Mouse (Mus musculus): ENCODE results near the gene Tead2. TPM values are rescaled to one million over a fixed set of nuclear protein-coding genes. Genes with fewer than 3 reads are reported as not detected.
A peak's percentile ranks its signal among the peaks of the same experiment; 100 is the strongest.
"Not testable (repeated sequence)": the region's sequence is repeated elsewhere in the genome, so short reads cannot be mapped to it uniquely, and the experiment has no call there.

Gene Tead2
- polyA plus RNA-seq, 1 experiment, result 147 TPM

- no peaks in the 10 kb centered on the region for H3K27me3 ChIP-seq (ENCODE audit: control insufficient read depth, insufficient read depth, low read length, poor library complexity, severe bottlenecking)
- peak overlapping the region; percentile 10; the same call in 1 of the 2 replicates for H3K27ac ChIP-seq (ENCODE audit: insufficient read depth, low read length)
- H3K4me3 ChIP-seq (ENCODE audit: low read depth, low read length), result peak overlapping the region; percentile 12
- H3K36me3 ChIP-seq (ENCODE audit: control insufficient read depth, insufficient read depth, low read length, poor library complexity, severe bottlenecking), result no peaks in the 10 kb centered on the region
- TF ChIP-seq POLR2A (IDR thresholded peaks at IDR 0.05; ENCODE audit: insufficient read depth, low read length) (no peak), CTCF (IDR thresholded peaks at IDR 0.05; ENCODE audit: low read depth, low read length) (no peak), EP300 (IDR thresholded peaks at IDR 0.05; ENCODE audit: insufficient read depth, low read depth, low read length) (no peak)
- H3K4me1 ChIP-seq (ENCODE audit: control insufficient read depth, insufficient read depth, low read length), result peaks cover 2% of the 10 kb centered on the region
- H3K9ac ChIP-seq (ENCODE audit: low read depth, poor library complexity, severe bottlenecking), result peak overlapping the region; percentile 42
- H3K9me3 ChIP-seq (replicated peaks; ENCODE audit: control insufficient read depth, insufficient read depth, low read length, poor library complexity, severe bottlenecking), result no peaks in the 10 kb centered on the region
Measured at GRCm38 (mm10) chr7:45241389-45241749, 25.8 kb downstream of the Tead2 start.

- Histone ChIP-seq H3K27me3 (ENCODE audit: control insufficient read depth, insufficient read depth, low read length, poor library complexity, severe bottlenecking) (no peaks in the 10 kb centered on the region), H3K9me3 (replicated peaks; ENCODE audit: control insufficient read depth, insufficient read depth, low read length, poor library complexity, severe bottlenecking) (no peaks in the 10 kb centered on the region), H3K9ac (ENCODE audit: low read depth, poor library complexity, severe bottlenecking) (no peak overlapping the region), H3K4me3 (ENCODE audit: low read depth, low read length) (no peak overlapping the region), H3K36me3 (ENCODE audit: control insufficient read depth, insufficient read depth, low read length, poor library complexity, severe bottlenecking) (no peaks in the 10 kb centered on the region), H3K4me1 (ENCODE audit: control insufficient read depth, insufficient read depth, low read length) (no peaks in the 10 kb centered on the region), H3K27ac (ENCODE audit: insufficient read depth, low read length) (no peak overlapping the region)
- TF ChIP-seq CTCF (IDR thresholded peaks at IDR 0.05; ENCODE audit: low read depth, low read length) (peak; percentile 7), EP300 (IDR thresholded peaks at IDR 0.05; ENCODE audit: insufficient read depth, low read depth, low read length) (no peak)
Measured at GRCm38 (mm10) chr7:45247666-45248065, 32.1 kb downstream of the Tead2 start.

- Histone ChIP-seq H3K4me3 (ENCODE audit: low read depth, low read length) (no peak overlapping the region), H3K9ac (ENCODE audit: low read depth, poor library complexity, severe bottlenecking) (no peak overlapping the region), H3K4me1 (ENCODE audit: control insufficient read depth, insufficient read depth, low read length) (no peaks in the 10 kb centered on the region), H3K36me3 (ENCODE audit: control insufficient read depth, insufficient read depth, low read length, poor library complexity, severe bottlenecking) (no peaks in the 10 kb centered on the region), H3K27ac (ENCODE audit: insufficient read depth, low read length) (no peak overlapping the region), H3K27me3 (ENCODE audit: control insufficient read depth, insufficient read depth, low read length, poor library complexity, severe bottlenecking) (no peaks in the 10 kb centered on the region), H3K9me3 (replicated peaks; ENCODE audit: control insufficient read depth, insufficient read depth, low read length, poor library complexity, severe bottlenecking) (no peaks in the 10 kb centered on the region)
- TF ChIP-seq CTCF (IDR thresholded peaks at IDR 0.05; ENCODE audit: low read depth, low read length) (no peak), POLR2A (IDR thresholded peaks at IDR 0.05; ENCODE audit: insufficient read depth, low read length) (no peak)
Measured at GRCm38 (mm10) chr7:45253806-45254205, 38.3 kb downstream of the Tead2 start.

GRCm38 (mm10) chr7:45255822-45256221 is 40.3 kb downstream of the Tead2 start:
- H3K9me3 ChIP-seq (replicated peaks; ENCODE audit: control insufficient read depth, insufficient read depth, low read length, poor library complexity, severe bottlenecking); H3K9ac ChIP-seq (ENCODE audit: low read depth, poor library complexity, severe bottlenecking); H3K4me3 ChIP-seq (ENCODE audit: low read depth, low read length); H3K4me1 ChIP-seq (ENCODE audit: control insufficient read depth, insufficient read depth, low read length); H3K27ac ChIP-seq (ENCODE audit: insufficient read depth, low read length); H3K27me3 ChIP-seq (ENCODE audit: control insufficient read depth, insufficient read depth, low read length, poor library complexity, severe bottlenecking); H3K36me3 ChIP-seq (ENCODE audit: control insufficient read depth, insufficient read depth, low read length, poor library complexity, severe bottlenecking): not testable (repeated sequence)

DNA sequence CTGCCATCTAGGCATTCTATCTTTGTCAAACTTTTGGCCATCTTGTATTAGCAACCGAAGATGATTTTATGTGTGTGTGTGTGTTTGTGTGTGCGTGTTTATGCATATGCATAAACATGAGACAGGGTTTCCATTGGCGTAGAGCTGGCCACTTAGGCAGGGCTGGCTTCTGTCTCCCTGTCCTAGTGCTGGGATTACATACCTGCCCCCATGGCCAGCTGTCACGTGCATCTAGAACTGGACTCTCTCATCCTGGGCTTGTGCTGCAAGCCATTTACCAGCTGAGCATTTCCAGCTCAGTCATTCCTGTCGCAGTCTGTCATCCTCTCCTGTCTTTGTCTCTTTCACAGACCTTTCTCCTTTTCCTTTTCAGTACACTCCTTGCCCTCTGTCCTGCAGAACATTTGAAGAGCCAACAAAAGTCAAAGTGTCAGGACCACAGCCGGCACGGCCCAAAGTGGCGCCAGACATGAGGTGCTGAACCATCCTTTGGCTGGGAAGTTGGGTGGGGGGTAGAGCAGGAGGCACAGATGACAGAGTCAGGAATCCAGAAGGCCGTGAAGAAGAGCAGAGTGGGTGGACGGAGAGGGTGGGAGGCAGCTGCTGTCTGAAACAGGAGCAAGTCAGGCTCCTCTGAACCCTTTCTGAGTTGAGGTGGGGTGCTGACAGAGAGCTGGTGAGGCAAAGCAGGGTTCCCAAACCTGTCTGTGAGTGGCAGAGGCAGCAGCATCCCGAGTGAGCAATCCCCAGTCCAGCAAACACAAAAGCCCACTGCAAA is 41.7 kb downstream of the Tead2 start:
- no peaks in the 10 kb centered on the region for H3K9me3 ChIP-seq (replicated peaks; ENCODE audit: control insufficient read depth, insufficient read depth, low read length, poor library complexity, severe bottlenecking)
- TF ChIP-seq POLR2A (IDR thresholded peaks at IDR 0.05; ENCODE audit: insufficient read depth, low read length), result no peak
- TF ChIP-seq CTCF (IDR thresholded peaks at IDR 0.05; ENCODE audit: low read depth, low read length), result no peak
- no peak overlapping the region for H3K9ac ChIP-seq (ENCODE audit: low read depth, poor library complexity, severe bottlenecking)
- H3K4me1 ChIP-seq (ENCODE audit: control insufficient read depth, insufficient read depth, low read length), result no peaks in the 10 kb centered on the region
- H3K27ac ChIP-seq (ENCODE audit: insufficient read depth, low read length), result no peak overlapping the region
- H3K4me3 ChIP-seq (ENCODE audit: low read depth, low read length), result no peak overlapping the region
- no peaks in the 10 kb centered on the region for H3K27me3 ChIP-seq (ENCODE audit: control insufficient read depth, insufficient read depth, low read length, poor library complexity, severe bottlenecking)
- H3K36me3 ChIP-seq (ENCODE audit: control insufficient read depth, insufficient read depth, low read length, poor library complexity, severe bottlenecking), result no peaks in the 10 kb centered on the region

DNA sequence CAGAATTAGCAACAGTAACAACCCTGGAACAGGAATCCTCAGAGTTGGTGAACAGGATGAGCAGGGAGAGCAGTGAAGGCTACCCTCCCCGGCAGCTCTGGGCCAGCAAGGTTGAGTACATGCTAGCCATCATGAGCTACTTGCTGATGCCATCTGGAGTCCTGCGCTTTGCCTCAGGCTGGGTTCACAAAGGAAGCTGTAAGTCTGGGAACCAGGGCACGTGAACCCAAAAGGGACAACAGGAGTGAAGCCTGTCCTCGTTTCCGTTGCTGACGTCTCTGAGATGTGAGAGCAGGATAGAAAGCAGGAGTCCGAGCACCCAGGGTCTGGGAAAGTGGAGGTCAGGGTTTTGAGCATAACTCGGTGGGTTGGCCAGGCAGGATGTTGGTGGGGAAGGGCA is 43.7 kb downstream of the Tead2 start:
- no peak overlapping the region for H3K27ac ChIP-seq (ENCODE audit: insufficient read depth, low read length)
- no peak overlapping the region for H3K9ac ChIP-seq (ENCODE audit: low read depth, poor library complexity, severe bottlenecking)
- no peaks in the 10 kb centered on the region for H3K27me3 ChIP-seq (ENCODE audit: control insufficient read depth, insufficient read depth, low read length, poor library complexity, severe bottlenecking)
- no peak overlapping the region for H3K4me3 ChIP-seq (ENCODE audit: low read depth, low read length)
- no peaks in the 10 kb centered on the region for H3K9me3 ChIP-seq (replicated peaks; ENCODE audit: control insufficient read depth, insufficient read depth, low read length, poor library complexity, severe bottlenecking)
- H3K36me3 ChIP-seq (ENCODE audit: control insufficient read depth, insufficient read depth, low read length, poor library complexity, severe bottlenecking), result no peaks in the 10 kb centered on the region
- H3K4me1 ChIP-seq (ENCODE audit: control insufficient read depth, insufficient read depth, low read length), result no peaks in the 10 kb centered on the region
- TF ChIP-seq CTCF (IDR thresholded peaks at IDR 0.05; ENCODE audit: low read depth, low read length) (no peak), POLR2A (IDR thresholded peaks at IDR 0.05; ENCODE audit: insufficient read depth, low read length) (no peak), EP300 (IDR thresholded peaks at IDR 0.05; ENCODE audit: insufficient read depth, low read depth, low read length) (no peak)
